Mouse (Mus musculus): ENCODE data around the gene Ap1g1.
"Not testable (repeated sequence)": the region's sequence is repeated elsewhere in the genome, so short reads cannot be mapped to it uniquely, and the experiment has no call there.

The Ap1g1 gene

GRCm38 (mm10) chr8:109778280-109778977 lies at the start of gene Ap1g1:
Gene Ap1g1 (plus strand): TSS chr8:109778554.
- DNase-seq = peak; percentile 97

- DNase-seq = peak; percentile 38
These were observed 47.3 kb upstream of the Ap1g1 start for GRCm38 (mm10) chr8:109731012-109731411.

GRCm38 (mm10) chr8:109734018-109734417 lies 44.3 kb upstream of the Ap1g1 start:
- no peak for DNase-seq

GRCm38 (mm10) chr8:109736819-109737218 lies 41.5 kb upstream of the Ap1g1 start:
- DNase-seq = no peak

- DNase-seq = peak; percentile 80
These were observed 40.9 kb upstream of the Ap1g1 start, which contains the start of gene Atxn1l for GRCm38 (mm10) chr8:109737237-109738048. Gene Atxn1l (minus strand): TSS chr8:109737739.

- no peak for DNase-seq
These were observed 40.3 kb upstream of the Ap1g1 start for GRCm38 (mm10) chr8:109738049-109738380.

- DNase-seq = no peak
These were observed 30.7 kb upstream of the Ap1g1 start for GRCm38 (mm10) chr8:109747468-109748199.

- DNase-seq = no peak
These were observed 28.1 kb upstream of the Ap1g1 start for GRCm38 (mm10) chr8:109750274-109750673.

- DNase-seq = no peak
These were observed 27.7 kb upstream of the Ap1g1 start for GRCm38 (mm10) chr8:109750699-109751098.

GRCm38 (mm10) chr8:109751731-109752485 lies 26.4 kb upstream of the Ap1g1 start:
- DNase-seq = no peak

- no peak for DNase-seq
These were observed 23.7 kb upstream of the Ap1g1 start for GRCm38 (mm10) chr8:109754696-109755095.

- not testable (repeated sequence) for DNase-seq
These were observed 22.8 kb upstream of the Ap1g1 start for GRCm38 (mm10) chr8:109755554-109755953.

GRCm38 (mm10) chr8:109756849-109757248 lies 21.5 kb upstream of the Ap1g1 start:
- no peak for DNase-seq

- DNase-seq = no peak
These were observed 18.9 kb upstream of the Ap1g1 start for GRCm38 (mm10) chr8:109759426-109759825.

GRCm38 (mm10) chr8:109760221-109760620 lies 18.1 kb upstream of the Ap1g1 start:
- DNase-seq = no peak

- DNase-seq = no peak
These were observed 14.3 kb upstream of the Ap1g1 start for GRCm38 (mm10) chr8:109764031-109764430.

- DNase-seq = no peak
These were observed 12.3 kb upstream of the Ap1g1 start for GRCm38 (mm10) chr8:109766081-109766480.

GRCm38 (mm10) chr8:109773154-109773553 lies 5.2 kb upstream of the Ap1g1 start:
- no peak for DNase-seq

- no peak for DNase-seq
These were observed 503 bp upstream of the Ap1g1 start for GRCm38 (mm10) chr8:109777851-109778250.

- DNase-seq = peak; percentile 27
These were observed 653 bp downstream of the Ap1g1 start for GRCm38 (mm10) chr8:109778993-109779421.

- no peak for DNase-seq
These were observed 1.3 kb downstream of the Ap1g1 start for GRCm38 (mm10) chr8:109779431-109780228.

GRCm38 (mm10) chr8:109780548-109780947 lies 2.2 kb downstream of the Ap1g1 start:
- DNase-seq = no peak
